Mouse (Mus musculus) MEL (cell line): ENCODE results near the gene Lect2. TPM values are rescaled to one million over a fixed set of nuclear protein-coding genes. Genes with fewer than 3 reads are reported as not detected.

Experiments
- DNase-seq: peaks from one replicate; pipeline ENCODE4 v3.0.0; 2011; ENCODE audit warnings: low read depth, low spot score
- H3K27ac ChIP-seq: 2 replicates; pipeline ENCODE4 v1.5.1; 2012; ENCODE audit warnings: low read depth, mild to moderate bottlenecking, control low read depth, low read length, moderate library complexity; ENCODE audit not compliant: control insufficient read depth
- H3K27me3 ChIP-seq, 2 experiments: fragments of 150-350 bp in 1 of 2; sonication (generic) in 1 of 2; 2 replicates each; pipeline ENCODE4 v1.6.1; 2012; ENCODE audit warnings: low read length in 2 of 2, mild to moderate bottlenecking in 2 of 2, improper control_type of control experiment in 1 of 2, moderate library complexity in 1 of 2; ENCODE audit not compliant: insufficient read depth in 2 of 2, control insufficient read depth in 1 of 2
- H3K36me3 ChIP-seq, 2 experiments: 2 replicates each; pipeline ENCODE4 v1.6.1; 2012 to 2014; ENCODE audit warnings: low read length in 2 of 2, improper control_type of control experiment in 1 of 2, inconsistent platforms in 1 of 2, mild to moderate bottlenecking in 1 of 2; ENCODE audit not compliant: insufficient read depth in 2 of 2, control insufficient read depth in 1 of 2
- H3K4me1 ChIP-seq, 2 experiments: fragments of 150-350 bp in 1 of 2; sonication (generic) in 1 of 2; 2 replicates each; pipeline ENCODE4 v1.6.1; 2012; ENCODE audit warnings: low read length in 2 of 2, improper control_type of control experiment in 1 of 2, mild to moderate bottlenecking in 1 of 2; ENCODE audit not compliant: insufficient read depth in 2 of 2, control insufficient read depth in 1 of 2
- H3K4me3 ChIP-seq, 2 experiments: fragments of 150-350 bp in 1 of 2; sonication (generic) in 1 of 2; 2 replicates each; pipeline ENCODE4 v1.5.1; 2012; ENCODE audit warnings: low read depth in 2 of 2, low read length in 2 of 2, mild to moderate bottlenecking in 2 of 2, moderate library complexity in 2 of 2, control low read depth in 1 of 2, improper control_type of control experiment in 1 of 2; ENCODE audit not compliant: control insufficient read depth in 1 of 2, insufficient read depth in 1 of 2
- H3K79me2 ChIP-seq: 2 replicates; pipeline ENCODE4 v1.6.1; 2012; ENCODE audit warnings: mild to moderate bottlenecking, low read length, moderate library complexity; ENCODE audit not compliant: control insufficient read depth, poor library complexity, insufficient read depth
- H3K9ac ChIP-seq: 2 replicates; pipeline ENCODE4 v1.6.1; 2012; ENCODE audit warnings: low read depth, mild to moderate bottlenecking, control low read depth, low read length, moderate library complexity; ENCODE audit not compliant: control insufficient read depth, poor library complexity, severe bottlenecking
- H3K9me3 ChIP-seq: fragments of 150-350 bp; sonication (generic); replicated peaks from 2 replicates; pipeline ENCODE4 v1.6.1; 2012; ENCODE audit warnings: mild to moderate bottlenecking, low read length, improper control_type of control experiment, moderate library complexity; ENCODE audit not compliant: insufficient read depth
- CHD2 ChIP-seq: IDR thresholded peaks from 2 replicates; pipeline ENCODE4 v1.6.1; 2011; ENCODE audit warnings: low read length, improper control_type of control experiment
- CTCF ChIP-seq, 3 experiments: IDR thresholded peaks in 2 of 3; conservative IDR thresholded peaks in 1 of 3; 2 replicates each; pipeline ENCODE4 v1.5.1; 2011 to 2012; ENCODE audit warnings: low read length in 3 of 3, low read depth in 2 of 3, mild to moderate bottlenecking in 2 of 3, improper control_type of control experiment in 1 of 3, inconsistent platforms in 1 of 3, mixed read lengths in 1 of 3, moderate library complexity in 1 of 3; ENCODE audit not compliant: control insufficient read depth in 1 of 3, insufficient read depth in 1 of 3, poor library complexity in 1 of 3, severe bottlenecking in 1 of 3
- GABPA ChIP-seq: IDR thresholded peaks from 2 replicates; pipeline ENCODE4 v1.6.1; 2012; ENCODE audit warnings: low read depth, mild to moderate bottlenecking, inconsistent platforms, low read length, improper control_type of control experiment, moderate library complexity
- GATA1 ChIP-seq: IDR thresholded peaks from 2 replicates; pipeline ENCODE4 v1.6.1; 2011; ENCODE audit warnings: low read depth, low read length, improper control_type of control experiment
- KAT2A ChIP-seq: conservative IDR thresholded peaks from 2 replicates; pipeline ENCODE4 v1.6.1; 2012; ENCODE audit warnings: low read depth, low read length, improper control_type of control experiment, inconsistent platforms
- MEF2A ChIP-seq: IDR thresholded peaks from 2 replicates; pipeline ENCODE4 v1.6.1; 2014; ENCODE audit warnings: low read depth, mild to moderate bottlenecking, inconsistent platforms, low read length, improper control_type of control experiment; ENCODE audit not compliant: poor library complexity, insufficient replicate concordance, severe bottlenecking; ENCODE audit errors: extremely low read depth
- MXI1 ChIP-seq: IDR thresholded peaks from 2 replicates; pipeline ENCODE4 v1.6.1; 2011; ENCODE audit warnings: mild to moderate bottlenecking, low read depth, low read length, improper control_type of control experiment
- MYB ChIP-seq: IDR thresholded peaks from 2 replicates; pipeline ENCODE4 v1.6.1; 2011; ENCODE audit warnings: mild to moderate bottlenecking, low read depth, low read length, improper control_type of control experiment
- NELFE ChIP-seq: IDR thresholded peaks from 2 replicates; pipeline ENCODE4 v1.6.1; 2011; ENCODE audit warnings: low read depth, low read length, improper control_type of control experiment
- POLR2AphosphoS5 ChIP-seq: IDR thresholded peaks from 2 replicates; pipeline ENCODE4 v1.6.1; 2012; ENCODE audit warnings: low read depth, borderline replicate concordance, mild to moderate bottlenecking, inconsistent platforms, low read length, moderate library complexity, mixed read lengths
- RAD21 ChIP-seq: IDR thresholded peaks from 2 replicates; pipeline ENCODE4 v1.6.1; 2011; ENCODE audit warnings: mild to moderate bottlenecking, low read depth, low read length, improper control_type of control experiment
- RCOR1 ChIP-seq: IDR thresholded peaks from 2 replicates; pipeline ENCODE4 v1.6.1; 2012; ENCODE audit warnings: low read depth, mild to moderate bottlenecking, inconsistent platforms, low read length, improper control_type of control experiment
- TBP ChIP-seq: IDR thresholded peaks from 2 replicates; pipeline ENCODE4 v1.8.0; 2011; ENCODE audit warnings: low read depth, low read length, improper control_type of control experiment
- TCF12 ChIP-seq: IDR thresholded peaks from 2 replicates; pipeline ENCODE4 v1.6.1; 2014; ENCODE audit warnings: low read depth, mild to moderate bottlenecking, inconsistent platforms, low read length, improper control_type of control experiment, moderate library complexity
- ZC3H11A ChIP-seq: IDR thresholded peaks from 2 replicates; pipeline ENCODE4 v1.6.1; 2012; ENCODE audit warnings: low read depth, mild to moderate bottlenecking, inconsistent platforms, low read length, improper control_type of control experiment
- ZKSCAN1 ChIP-seq: IDR thresholded peaks from 2 replicates; pipeline ENCODE4 v1.6.1; 2012; ENCODE audit warnings: low read depth, mild to moderate bottlenecking, inconsistent platforms, low read length, improper control_type of control experiment, moderate library complexity
- ZNF384 ChIP-seq: IDR thresholded peaks from 2 replicates; pipeline ENCODE4 v1.6.1; 2012; ENCODE audit warnings: low read depth, mild to moderate bottlenecking, inconsistent platforms, low read length, improper control_type of control experiment
- polyA plus RNA-seq, 2 experiments: library from polyadenylated mRNA; stranded (reverse) in 1 of 2; unstranded in 1 of 2; fragments of >175 nt in 1 of 2; fragments of >200 nt in 1 of 2; gene quantifications; 2 replicates each; pipeline versions ENCODE4 v1.2.1 to v1.2.4; 2012; ENCODE audit warnings: low replicate concordance in 2 of 2, low read depth in 1 of 2; ENCODE audit not compliant: insufficient read length in 2 of 2, insufficient read depth in 1 of 2, missing spikeins in 1 of 2
- total RNA-seq: library from RNA; depleted of rRNA; stranded (reverse); fragments of 300-350 nt; gene quantifications from 2 replicates; pipeline ENCODE4 v1.2.3, GENCODE M21; 2012

Lect2 gene
- total and polyA plus RNA-seq, 3 experiments: not detected

DNA sequence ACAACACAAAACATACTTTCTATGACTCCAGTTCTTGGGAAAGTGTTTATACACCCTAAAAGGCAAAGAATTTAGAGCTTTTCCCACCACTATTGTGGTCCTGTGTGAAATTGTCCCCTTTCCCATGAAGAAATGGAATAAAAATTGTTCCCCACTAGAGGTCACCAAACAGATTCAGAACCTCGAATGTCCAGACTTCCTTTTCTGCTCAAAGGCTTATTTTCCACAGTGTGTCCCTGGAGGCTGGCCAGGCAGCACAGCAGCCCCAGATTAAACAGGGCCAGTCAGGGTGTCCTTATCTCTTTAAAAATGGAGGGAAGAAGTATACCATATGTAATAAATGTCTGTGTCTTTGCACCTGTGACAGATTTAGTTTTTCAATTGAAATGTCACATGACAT, 7.7 kb upstream of the Lect2 start:
- Histone ChIP-seq H3K79me2 (no peaks in the 10 kb centered on the region), H3K27ac (no peak overlapping the region), H3K27me3 (no peaks in the 10 kb centered on the region), H3K9me3 (no peaks in the 10 kb centered on the region), H3K36me3 (no peaks in the 10 kb centered on the region), H3K9ac (no peak overlapping the region), H3K4me1 (no peaks in the 10 kb centered on the region), H3K4me3 (no peak overlapping the region)
- DNase-seq: no peak
- TF ChIP-seq MYB (no peak), MEF2A (no peak), GATA1 (no peak), RAD21 (peak; percentile 1; the same call in 1 of the 2 replicates)

GRCm38 (mm10) chr13:56554409-56554808, 6.1 kb upstream of the Lect2 start:
- no peak for DNase-seq
- Histone ChIP-seq H3K27me3 (no peaks in the 10 kb centered on the region), H3K9me3 (no peaks in the 10 kb centered on the region), H3K27ac (no peak overlapping the region), H3K9ac (no peak overlapping the region), H3K79me2 (no peaks in the 10 kb centered on the region), H3K36me3 (no peaks in the 10 kb centered on the region), H3K4me1 (no peaks in the 10 kb centered on the region), H3K4me3 (no peak overlapping the region)
- no peak for TF ChIP-seq TCF12
- TF ChIP-seq GABPA: no peak
- no peak for TF ChIP-seq MEF2A
- TF ChIP-seq TBP: no peak
- TF ChIP-seq KAT2A: no peak
- TF ChIP-seq RCOR1: no peak
- no peak for TF ChIP-seq ZNF384
- TF ChIP-seq CTCF (IDR thresholded peaks at IDR 0.05 in 2 of 3, conservative IDR thresholded peaks at IDR 0.05 in 1 of 3; ENCODE audit: control insufficient read depth in 1 of 3, insufficient read depth in 1 of 3, low read depth in 2 of 3, low read length in 3 of 3, poor library complexity in 1 of 3, severe bottlenecking in 1 of 3): no peak
- no peak for TF ChIP-seq MXI1
- TF ChIP-seq NELFE: no peak
- no peak for TF ChIP-seq CHD2

DNA sequence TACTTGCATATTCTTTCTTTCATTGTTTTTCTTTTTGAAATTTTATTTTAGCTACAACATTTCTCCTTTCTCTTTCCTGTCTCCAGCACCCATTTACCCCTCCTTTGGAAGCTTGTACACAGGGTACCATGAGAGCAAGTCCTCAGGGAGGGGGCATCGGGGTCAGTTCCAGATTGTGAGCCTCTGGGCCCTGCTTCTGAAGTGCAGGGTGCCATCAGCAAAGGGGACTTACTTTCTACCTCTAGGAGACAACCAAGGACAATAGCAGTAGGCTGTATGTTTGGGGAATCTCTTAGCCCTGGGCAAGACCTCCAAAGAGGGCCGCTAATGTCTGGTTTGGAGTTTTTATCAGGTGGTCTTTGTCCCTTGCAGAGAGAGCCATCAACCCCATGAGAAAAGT, 5.6 kb upstream of the Lect2 start:
- H3K9me3 ChIP-seq: no peaks in the 10 kb centered on the region
- H3K79me2 ChIP-seq: no peaks in the 10 kb centered on the region
- TF ChIP-seq ZC3H11A (no peak), ZKSCAN1 (no peak), TBP (no peak), POLR2AphosphoS5 (no peak)
- no peak for DNase-seq
- no peak overlapping the region for H3K9ac ChIP-seq
- H3K4me1 ChIP-seq: no peaks in the 10 kb centered on the region
- H3K36me3 ChIP-seq: no peaks in the 10 kb centered on the region
- H3K27me3 ChIP-seq: no peaks in the 10 kb centered on the region
- no peak overlapping the region for H3K4me3 ChIP-seq
- no peak overlapping the region for H3K27ac ChIP-seq
